Mouse (Mus musculus): ENCODE data around the gene Cfap44.

DNA sequence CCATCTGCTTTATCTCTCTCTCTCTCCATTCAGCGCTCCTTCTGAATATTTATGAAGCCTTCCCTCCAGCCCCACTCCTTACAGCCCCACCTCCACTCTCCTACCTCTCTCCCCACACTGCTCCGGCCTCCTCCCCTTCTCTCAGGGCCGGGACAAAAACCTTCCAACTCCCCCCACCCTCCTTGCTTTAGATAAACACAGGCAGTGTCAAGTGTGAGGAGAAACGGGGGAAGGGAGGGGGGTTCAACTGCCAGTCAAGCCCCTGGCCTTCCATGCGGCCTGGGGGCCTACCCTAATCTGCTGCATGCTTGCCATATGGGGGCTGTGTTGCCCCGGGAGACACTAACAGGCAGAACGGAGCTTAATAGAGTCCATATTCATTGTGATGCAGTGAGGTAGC lies 136.2 kb downstream of the Cfap44 start:
- TF ChIP-seq CTCF (IDR thresholded peaks at IDR 0.05; ENCODE audit: insufficient read depth, low read length) = no peak
- no peak for TF ChIP-seq POLR2A (IDR thresholded peaks at IDR 0.05; ENCODE audit: borderline replicate concordance, extremely low read depth, low read depth, low read length)

Data from lung, adult 2 months (tissue).